Mouse (Mus musculus) heart, adult 2 months (tissue): ENCODE measurements around the gene Hs3st1.

Source experiments
- CTCF ChIP-seq: fragments of 200-600 bp; IDR thresholded peaks from 2 replicates; pipeline ENCODE4 v1.8.1; 2022; ENCODE audit warnings: antibody characterized with exemption, mild to moderate bottlenecking, moderate library complexity
- EP300 ChIP-seq: fragments of 200-500 bp; IDR thresholded peaks from 2 replicates; pipeline ENCODE4 v1.6.1; 2011; ENCODE audit warnings: low read depth, low read length, control low read depth; ENCODE audit not compliant: insufficient read depth
- POLR2A ChIP-seq: fragments of 200-500 bp; IDR thresholded peaks from 2 replicates; pipeline ENCODE4 v1.6.1; 2011; ENCODE audit warnings: mild to moderate bottlenecking, low read depth, low read length, control low read depth; ENCODE audit not compliant: insufficient read depth

DNA sequence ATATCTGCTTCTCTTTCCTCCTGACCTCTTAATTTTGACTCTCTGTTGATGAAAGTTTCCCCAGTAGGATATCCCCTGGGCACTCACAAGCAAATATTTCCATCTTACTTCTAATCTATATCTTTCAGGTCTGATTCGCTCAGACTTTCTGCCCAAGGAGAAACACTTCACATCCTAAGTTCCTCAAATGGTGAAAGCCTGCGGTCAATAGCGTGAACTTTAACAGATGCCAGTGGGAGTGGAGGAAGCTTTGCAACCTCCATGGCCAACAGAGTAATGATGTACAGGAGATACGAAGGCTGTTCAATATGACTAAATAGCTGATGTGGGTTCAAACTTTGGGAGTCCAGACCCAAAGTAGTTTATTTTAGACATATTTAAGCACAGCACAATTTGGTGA, 94.4 kb downstream of the Hs3st1 start:
- TF ChIP-seq POLR2A (no peak), CTCF (no peak), EP300 (no peak)
